9 mouse cellular contexts compared by ENCODE assay signal in genomic region chr2:122146687-122147086, GRCm38 (mm10). TPM values are rescaled to one million over a fixed set of nuclear protein-coding genes. Genes with fewer than 3 reads are reported as not detected.
DNase-seq lines count a peak whose midpoint lies in the region; ATAC-seq and TF ChIP-seq lines count a peak whose summit lies in the region.
"Had no signal": no experiment of that assay in that cellular context is flagged by ENCODE, and none has a peak within 500 bp of the region (broad histone marks: within the 10 kb centered on the region; RNA-seq: fewer than 3 reads in every experiment).

No protein-coding gene starts in this region.

- 19% methylated on average over 6 of the region's 6 CpGs for WGBS in liver, adult 2 months
- 49% methylated on average over 6 of the region's 6 CpGs for WGBS in heart, embryonic 15.5 days
- 70% methylated on average over 6 of the region's 6 CpGs for WGBS in neural tube, embryonic 15.5 days

- H3K36me3 ChIP-seq in liver, adult 2 months (ENCODE audit: control insufficient read depth, insufficient read depth, low read length), result peaks cover 19% of the 10 kb centered on the region
- no peaks in the 10 kb centered on the region for H3K36me3 ChIP-seq in heart, embryonic 15.5 days
- H3K36me3 ChIP-seq in neural tube, embryonic 15.5 days, result no peaks in the 10 kb centered on the region

- DNase-seq in liver, adult 2 months (ENCODE audit: extremely low read depth, low read depth, low spot score), result no peak
- DNase-seq in liver, result no peak
- DNase-seq in embryo, embryonic 10.5 days (ENCODE audit: low spot score), result no peak
- DNase-seq in left cerebral cortex, adult 11 months (ENCODE audit: low spot score), result no peak

- TF ChIP-seq POLR2A in liver, adult 2 months (IDR thresholded peaks at IDR 0.05; ENCODE audit: extremely low read depth, insufficient read depth, low read length), result no peak

- no peak overlapping the region for H3K4me3 ChIP-seq in liver, adult 2 months (ENCODE audit: insufficient read depth, low read depth, low read length)
- peak overlapping the region; percentile 19 for H3K4me3 ChIP-seq in brown adipose tissue, adult 24 weeks (ENCODE audit: insufficient read depth, low read depth, low read length)
- H3K4me3 ChIP-seq in heart, embryonic 15.5 days, result peak overlapping the region; percentile 82
- H3K4me3 ChIP-seq in neural tube, embryonic 15.5 days (replicated peaks), result no peak overlapping the region

- peaks cover 19% of the 10 kb centered on the region for H3K4me1 ChIP-seq in liver, adult 2 months (ENCODE audit: control insufficient read depth, insufficient read depth, low read length)
- H3K4me1 ChIP-seq in brown adipose tissue, adult 24 weeks (ENCODE audit: control insufficient read depth, insufficient read depth, insufficient read length, low read length), result peaks cover 8% of the 10 kb centered on the region
- H3K4me1 ChIP-seq in heart, embryonic 15.5 days (replicated peaks), result peaks cover 16% of the 10 kb centered on the region
- peaks cover 7% of the 10 kb centered on the region; the same call in 1 of the 2 replicates for H3K4me1 ChIP-seq in neural tube, embryonic 15.5 days

- ATAC-seq in heart, embryonic 15.5 days (replicated peaks; ENCODE audit: insufficient number of reproducible peaks, insufficient read depth, low FRiP score, low read depth), result no peak
- ATAC-seq in neural tube, embryonic 15.5 days (ENCODE audit: low FRiP score), result no peak

- H3K27ac ChIP-seq in liver, adult 2 months (replicated peaks; ENCODE audit: insufficient read depth, low read depth, low read length), result peak overlapping the region; percentile 33
- H3K27ac ChIP-seq in brown adipose tissue, adult 24 weeks (replicated peaks; ENCODE audit: low read depth, low read length), result peak overlapping the region; percentile 87
- H3K27ac ChIP-seq in heart, embryonic 15.5 days, result peak overlapping the region; percentile 84
- no peak overlapping the region for H3K27ac ChIP-seq in neural tube, embryonic 15.5 days (replicated peaks)

- no peaks in the 10 kb centered on the region for H3K27me3 ChIP-seq in liver, adult 2 months (ENCODE audit: control insufficient read depth, insufficient read depth, low read length)
- no peaks in the 10 kb centered on the region for H3K27me3 ChIP-seq in heart, embryonic 15.5 days
- H3K27me3 ChIP-seq in neural tube, embryonic 15.5 days (replicated peaks), result no peaks in the 10 kb centered on the region

- TF ChIP-seq CTCF in liver, adult 2 months (IDR thresholded peaks at IDR 0.05; ENCODE audit: low read depth, low read length), result no peak

- no peaks in the 10 kb centered on the region for H3K9me3 ChIP-seq in heart, embryonic 15.5 days (replicated peaks)
- no peaks in the 10 kb centered on the region for H3K9me3 ChIP-seq in neural tube, embryonic 15.5 days (replicated peaks)

- H3K79me2 ChIP-seq in liver, adult 2 months (ENCODE audit: control insufficient read depth, insufficient read depth, low read length), result peaks cover 32% of the 10 kb centered on the region; the same call in 1 of the 2 replicates

- peak overlapping the region; percentile 77 for H3K4me2 ChIP-seq in heart, embryonic 15.5 days
- H3K4me2 ChIP-seq in neural tube, embryonic 15.5 days, result peak overlapping the region; percentile 93; the same call in 1 of the 2 replicates

- H3K9ac ChIP-seq in liver, adult 2 months (ENCODE audit: low read depth, low read length), result no peak overlapping the region
- no peak overlapping the region; the same call in 1 of the 2 replicates for H3K9ac ChIP-seq in heart, embryonic 15.5 days
- no peak overlapping the region for H3K9ac ChIP-seq in neural tube, embryonic 15.5 days (replicated peaks)

RNA-seq across cellular contexts. Expression of gene B2m, which starts 0.8 kb away (rescaled TPM):
- total RNA-seq in liver, adult 2 months (2014; rRNA removed), result 1,301 and 1,615 TPM in 2 replicates
- 2,279 and 2,555 TPM in 2 replicates for polyA plus RNA-seq in liver, adult 2 months (2012; rRNA removed)
- 1,264 and 2,088 TPM in 2 replicates for polyA plus RNA-seq in brown adipose tissue, adult 24 weeks (2012; ENCODE audit: insufficient read depth, insufficient read length, missing spikeins)
- 260 and 322 TPM in 2 replicates for polyA plus RNA-seq in heart, embryonic 15.5 days (2015; fragmentation: Nextera tagmentation; extraction: Ambion mirVana)
- 138 and 290 TPM in 2 replicates for polyA plus RNA-seq in neural tube, embryonic 15.5 days (2015; fragmentation: Nextera tagmentation; extraction: Ambion mirVana)

RNA-seq across cellular contexts. Expression of gene Trim69, which starts 13.8 kb away (rescaled TPM):
- total RNA-seq in liver, adult 2 months (2014; rRNA removed), result 0.09 and 0.13 TPM in 2 replicates
- polyA plus RNA-seq in liver, adult 2 months (2012; rRNA removed), result 0.07 TPM in 1 of 2 replicates, not detected in the other
- not detected in 2 replicates for polyA plus RNA-seq in brown adipose tissue, adult 24 weeks (2012; ENCODE audit: insufficient read depth, insufficient read length, missing spikeins)
- not detected in 2 replicates for polyA plus RNA-seq in heart, embryonic 15.5 days (2015; fragmentation: Nextera tagmentation; extraction: Ambion mirVana)
- not detected in 2 replicates for polyA plus RNA-seq in neural tube, embryonic 15.5 days (2015; fragmentation: Nextera tagmentation; extraction: Ambion mirVana)
- polyA plus RNA-seq: cerebellum, adult 2 months; limb, embryonic 11.5 days had no signal

RNA-seq across cellular contexts. Expression of gene Spg11, which starts 28.5 kb away (rescaled TPM):
- total RNA-seq in liver, adult 2 months (2014; rRNA removed), result 9.3 and 10.5 TPM in 2 replicates
- 4.0 and 4.3 TPM in 2 replicates for polyA plus RNA-seq in liver, adult 2 months (2012; rRNA removed)
- 6.1 and 7.8 TPM in 2 replicates for polyA plus RNA-seq in brown adipose tissue, adult 24 weeks (2012; ENCODE audit: insufficient read depth, insufficient read length, missing spikeins)
- polyA plus RNA-seq in heart, embryonic 15.5 days (2015; fragmentation: Nextera tagmentation; extraction: Ambion mirVana), result 4.7 and 5.8 TPM in 2 replicates
- polyA plus RNA-seq in neural tube, embryonic 15.5 days (2015; fragmentation: Nextera tagmentation; extraction: Ambion mirVana), result 5.8 and 6.6 TPM in 2 replicates

RNA-seq across cellular contexts. Expression of gene Patl2, which starts 39.3 kb away (rescaled TPM):
- total RNA-seq in liver, adult 2 months (2014; rRNA removed), result 0.09 TPM in 1 of 2 replicates, not detected in the other
- not detected in 2 replicates for polyA plus RNA-seq in liver, adult 2 months (2012; rRNA removed)
- polyA plus RNA-seq in brown adipose tissue, adult 24 weeks (2012; ENCODE audit: insufficient read depth, insufficient read length, missing spikeins), result not detected in 2 replicates
- polyA plus RNA-seq in heart, embryonic 15.5 days (2015; fragmentation: Nextera tagmentation; extraction: Ambion mirVana), result 0.05 and 0.10 TPM in 2 replicates
- 0.09 TPM in 1 of 2 replicates, not detected in the other for polyA plus RNA-seq in neural tube, embryonic 15.5 days (2015; fragmentation: Nextera tagmentation; extraction: Ambion mirVana)
- polyA plus RNA-seq: limb, embryonic 11.5 days had no signal

RNA-seq across cellular contexts. Expression of gene Terb2, which starts 39.4 kb away (rescaled TPM):
- total RNA-seq in liver, adult 2 months (2014; rRNA removed), result not detected in 2 replicates
- not detected in 2 replicates for polyA plus RNA-seq in liver, adult 2 months (2012; rRNA removed)
- not detected in 2 replicates for polyA plus RNA-seq in brown adipose tissue, adult 24 weeks (2012; ENCODE audit: insufficient read depth, insufficient read length, missing spikeins)
- polyA plus RNA-seq in heart, embryonic 15.5 days (2015; fragmentation: Nextera tagmentation; extraction: Ambion mirVana), result not detected in 2 replicates
- polyA plus RNA-seq in neural tube, embryonic 15.5 days (2015; fragmentation: Nextera tagmentation; extraction: Ambion mirVana), result not detected in 2 replicates
- polyA plus RNA-seq: cerebellum, adult 2 months; limb, embryonic 11.5 days had no signal

Comparison
In these comparisons a context has a peak if more than half of its experiments do, and no peak if none do; other contexts are left out.
1. H3K4me3 ChIP-seq: peak in brown adipose tissue, adult 24 weeks (single experiment) and heart, embryonic 15.5 days (single experiment); none in liver, adult 2 months (single experiment) and neural tube, embryonic 15.5 days (single experiment).